Mouse (Mus musculus): ENCODE results near the gene Tln2. TPM values are rescaled to one million over a fixed set of nuclear protein-coding genes. Genes with fewer than 3 reads are reported as not detected.

Tln2 gene
- polyA plus RNA-seq, 1 experiment = 0.01 TPM

DNA sequence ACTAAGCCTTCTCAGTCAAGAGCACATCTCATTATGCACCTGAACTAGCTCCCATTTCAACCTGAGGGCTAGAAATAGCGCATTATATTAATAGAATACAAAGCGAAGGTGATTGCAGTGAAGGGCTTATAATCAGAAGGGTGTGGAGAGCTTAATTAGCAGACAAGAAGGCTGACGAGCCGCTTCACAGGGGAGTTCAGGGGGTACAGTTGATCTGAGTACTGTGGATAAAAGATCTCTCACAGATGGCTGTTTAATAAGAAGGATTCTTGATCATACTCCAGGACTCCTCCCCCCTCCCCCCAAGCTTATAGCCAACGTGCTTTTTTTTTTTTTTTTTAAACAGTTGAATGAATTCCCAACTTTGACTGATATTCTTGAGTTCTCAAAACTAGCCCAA is 198.0 kb downstream of the Tln2 start:
- Histone ChIP-seq H3K4me1 (ENCODE audit: control insufficient read depth) (no peaks in the 10 kb centered on the region), H3K36me3 (ENCODE audit: control insufficient read depth) (no peaks in the 10 kb centered on the region; the same call in 1 of the 2 replicates), H3K27me3 (ENCODE audit: control insufficient read depth) (no peaks in the 10 kb centered on the region), H3K9me3 (ENCODE audit: control insufficient read depth, low read length) (peaks cover 2% of the 10 kb centered on the region; the same call in 1 of the 2 replicates), H3K4me3 (replicated peaks) (no peak overlapping the region)
- TF ChIP-seq TAL1 (IDR thresholded peaks at IDR 0.05; ENCODE audit: low read length) (no peak), GATA1 (IDR thresholded peaks at IDR 0.05; ENCODE audit: low read length) (no peak)

DNA sequence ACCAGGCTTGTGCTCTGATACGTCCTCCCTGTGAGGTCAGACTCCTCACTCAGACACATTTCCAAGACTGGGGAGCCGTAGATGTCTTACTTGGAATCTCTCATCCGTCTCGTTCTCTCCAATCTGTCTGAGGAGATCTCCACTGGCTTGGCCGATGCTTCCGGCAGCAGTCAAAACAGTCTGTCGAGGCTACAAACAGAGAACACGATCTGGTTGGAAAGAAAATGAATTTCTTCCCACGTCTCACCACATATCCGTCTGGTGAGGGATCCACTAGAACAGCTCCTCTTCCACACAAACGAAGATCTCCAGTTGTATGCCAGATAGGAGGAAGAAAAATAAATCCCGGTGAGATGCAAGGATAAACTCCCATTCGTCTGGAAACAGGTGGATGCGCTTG is 205.1 kb downstream of the Tln2 start:
- Histone ChIP-seq H3K4me1 (ENCODE audit: control insufficient read depth) (no peaks in the 10 kb centered on the region), H3K9me3 (ENCODE audit: control insufficient read depth, low read length) (peaks cover 2% of the 10 kb centered on the region; the same call in 1 of the 2 replicates), H3K36me3 (ENCODE audit: control insufficient read depth) (no peaks in the 10 kb centered on the region), H3K27me3 (ENCODE audit: control insufficient read depth) (no peaks in the 10 kb centered on the region), H3K4me3 (replicated peaks) (no peak overlapping the region)
- no peak for TF ChIP-seq GATA1 (IDR thresholded peaks at IDR 0.05; ENCODE audit: low read length)
- no peak for TF ChIP-seq TAL1 (IDR thresholded peaks at IDR 0.05; ENCODE audit: low read length)

DNA sequence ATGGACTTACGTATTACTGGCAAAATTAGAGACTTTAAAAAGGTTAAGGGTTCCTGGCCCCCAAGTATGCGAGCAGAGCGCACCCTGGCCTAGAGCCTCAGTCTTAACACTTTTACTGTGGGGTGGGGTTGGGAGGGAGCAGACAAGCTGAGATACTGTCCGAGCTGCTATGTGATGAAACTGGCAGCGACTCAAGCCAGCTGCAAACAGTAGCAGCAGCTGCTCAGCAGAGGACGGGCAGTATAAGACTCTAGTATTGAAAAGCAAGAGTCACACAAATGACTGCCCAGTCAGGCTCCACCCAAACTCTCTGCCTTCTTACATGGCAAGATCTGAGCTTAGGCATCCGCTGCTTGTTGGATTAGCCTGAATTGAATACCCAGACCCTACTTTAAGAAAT is 206.1 kb downstream of the Tln2 start:
- TF ChIP-seq TAL1 (IDR thresholded peaks at IDR 0.05; ENCODE audit: low read length) (no peak), GATA1 (IDR thresholded peaks at IDR 0.05; ENCODE audit: low read length) (no peak)
- H3K4me1 ChIP-seq (ENCODE audit: control insufficient read depth) = no peaks in the 10 kb centered on the region
- H3K36me3 ChIP-seq (ENCODE audit: control insufficient read depth) = no peaks in the 10 kb centered on the region

DNA sequence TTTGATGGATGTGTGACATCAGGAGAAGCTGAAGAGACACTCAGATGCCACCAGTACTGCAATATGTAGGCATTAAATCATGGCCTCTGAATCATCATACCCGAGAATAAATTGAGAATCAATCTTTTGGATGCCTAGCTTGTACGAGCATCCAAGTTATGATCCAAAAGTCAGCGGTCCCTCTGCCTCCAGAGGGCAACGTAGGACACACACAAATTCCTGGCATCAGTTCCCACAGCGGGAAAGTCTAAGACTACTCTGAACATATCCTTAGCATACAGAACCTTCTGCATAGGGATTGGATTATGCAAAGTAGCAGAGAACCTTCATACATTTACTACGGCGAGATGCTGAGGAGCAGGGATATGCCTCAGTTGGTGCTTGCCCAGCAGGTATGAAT is 210.5 kb downstream of the Tln2 start:
- H3K27me3 ChIP-seq (ENCODE audit: control insufficient read depth) = no peaks in the 10 kb centered on the region
- no peaks in the 10 kb centered on the region for H3K9me3 ChIP-seq (ENCODE audit: control insufficient read depth, low read length)
- H3K4me3 ChIP-seq (replicated peaks) = no peak overlapping the region
- TF ChIP-seq TAL1 (IDR thresholded peaks at IDR 0.05; ENCODE audit: low read length) = no peak
- TF ChIP-seq GATA1 (IDR thresholded peaks at IDR 0.05; ENCODE audit: low read length) = no peak
- H3K36me3 ChIP-seq (ENCODE audit: control insufficient read depth) = no peaks in the 10 kb centered on the region
- no peaks in the 10 kb centered on the region for H3K4me1 ChIP-seq (ENCODE audit: control insufficient read depth)

More for the DNA sequence above, 206.1 kb downstream of the Tln2 start:
- Histone ChIP-seq H3K27me3 (ENCODE audit: control insufficient read depth) (no peaks in the 10 kb centered on the region), H3K4me3 (replicated peaks) (no peak overlapping the region), H3K9me3 (ENCODE audit: control insufficient read depth, low read length) (peaks cover 2% of the 10 kb centered on the region; the same call in 1 of the 2 replicates)

DNA sequence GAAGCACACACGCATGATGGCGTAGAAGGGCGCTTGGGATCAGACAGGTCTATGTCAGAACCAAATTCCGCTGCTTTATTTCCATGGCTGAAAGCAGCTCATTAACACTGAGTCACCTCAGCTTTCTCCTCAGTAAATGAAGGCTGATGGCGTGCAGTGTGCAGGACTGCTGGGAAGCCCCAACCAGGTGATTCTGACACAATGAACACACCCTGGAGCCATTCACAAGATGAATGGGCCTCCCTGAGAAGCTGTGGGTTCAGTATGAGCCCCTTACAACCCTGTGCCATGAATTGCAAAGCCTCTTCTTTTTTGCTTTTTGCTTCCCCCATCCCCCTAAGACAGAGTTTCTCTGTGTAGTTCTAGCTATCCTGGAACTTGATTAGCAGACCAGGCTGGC is 212.3 kb downstream of the Tln2 start:
- no peaks in the 10 kb centered on the region for H3K4me1 ChIP-seq (ENCODE audit: control insufficient read depth)

DNA sequence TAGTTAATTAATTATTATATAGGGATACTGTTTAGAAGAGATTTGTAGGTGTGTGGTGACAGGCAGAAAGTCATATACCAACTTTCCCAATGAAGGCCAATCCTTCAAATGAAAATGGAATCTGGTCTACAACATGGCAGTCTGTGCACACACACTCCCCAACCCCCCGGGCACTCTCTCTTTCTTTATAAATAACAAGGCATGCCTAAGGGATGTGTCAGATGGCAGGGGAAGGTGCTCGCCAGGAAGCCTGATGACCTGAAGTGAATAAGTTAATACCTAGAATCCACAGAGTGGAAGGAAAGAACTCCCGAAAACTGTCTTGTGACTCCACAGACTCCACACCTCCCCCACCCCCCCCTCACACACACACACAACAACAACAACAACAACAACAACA is 228.2 kb downstream of the Tln2 start:
- Histone ChIP-seq H3K36me3 (ENCODE audit: control insufficient read depth) (no peaks in the 10 kb centered on the region; the same call in 1 of the 2 replicates), H3K4me1 (ENCODE audit: control insufficient read depth) (no peaks in the 10 kb centered on the region), H3K27me3 (ENCODE audit: control insufficient read depth) (no peaks in the 10 kb centered on the region), H3K4me3 (replicated peaks) (no peak overlapping the region), H3K9me3 (ENCODE audit: control insufficient read depth, low read length) (no peaks in the 10 kb centered on the region)
- TF ChIP-seq TAL1 (IDR thresholded peaks at IDR 0.05; ENCODE audit: low read length) = no peak
- no peak for TF ChIP-seq GATA1 (IDR thresholded peaks at IDR 0.05; ENCODE audit: low read length)

More for the DNA sequence above, 212.3 kb downstream of the Tln2 start:
- Histone ChIP-seq H3K4me3 (replicated peaks) (no peak overlapping the region), H3K9me3 (ENCODE audit: control insufficient read depth, low read length) (no peaks in the 10 kb centered on the region), H3K27me3 (ENCODE audit: control insufficient read depth) (no peaks in the 10 kb centered on the region), H3K36me3 (ENCODE audit: control insufficient read depth) (no peaks in the 10 kb centered on the region)
- TF ChIP-seq GATA1 (IDR thresholded peaks at IDR 0.05; ENCODE audit: low read length) = no peak
- TF ChIP-seq TAL1 (IDR thresholded peaks at IDR 0.05; ENCODE audit: low read length) = no peak

DNA sequence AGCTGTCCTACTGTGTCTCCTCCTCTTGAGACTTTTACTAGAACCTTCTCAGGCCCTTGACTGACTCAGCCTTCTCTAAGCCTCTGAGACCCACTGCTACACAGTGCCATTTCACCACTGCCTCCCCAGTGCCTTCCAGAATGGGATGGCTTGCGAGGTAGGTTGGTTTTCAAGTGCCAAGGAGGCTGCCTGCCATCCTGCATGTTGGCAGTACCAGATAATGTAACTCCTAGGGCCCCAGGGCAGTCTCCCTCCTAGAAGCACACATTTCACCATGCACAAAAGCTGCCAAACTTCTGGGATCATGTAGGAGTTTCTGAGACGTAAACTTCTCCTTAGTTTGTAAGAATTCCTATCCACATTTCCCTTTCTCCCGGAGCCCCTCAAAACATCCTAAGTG is 231.1 kb downstream of the Tln2 start:
- Histone ChIP-seq H3K27me3 (ENCODE audit: control insufficient read depth) (no peaks in the 10 kb centered on the region), H3K9me3 (ENCODE audit: control insufficient read depth, low read length) (no peaks in the 10 kb centered on the region), H3K4me3 (replicated peaks) (no peak overlapping the region), H3K4me1 (ENCODE audit: control insufficient read depth) (no peaks in the 10 kb centered on the region), H3K36me3 (ENCODE audit: control insufficient read depth) (no peaks in the 10 kb centered on the region; the same call in 1 of the 2 replicates)
- TF ChIP-seq GATA1 (IDR thresholded peaks at IDR 0.05; ENCODE audit: low read length) = no peak
- TF ChIP-seq TAL1 (IDR thresholded peaks at IDR 0.05; ENCODE audit: low read length) = no peak

DNA sequence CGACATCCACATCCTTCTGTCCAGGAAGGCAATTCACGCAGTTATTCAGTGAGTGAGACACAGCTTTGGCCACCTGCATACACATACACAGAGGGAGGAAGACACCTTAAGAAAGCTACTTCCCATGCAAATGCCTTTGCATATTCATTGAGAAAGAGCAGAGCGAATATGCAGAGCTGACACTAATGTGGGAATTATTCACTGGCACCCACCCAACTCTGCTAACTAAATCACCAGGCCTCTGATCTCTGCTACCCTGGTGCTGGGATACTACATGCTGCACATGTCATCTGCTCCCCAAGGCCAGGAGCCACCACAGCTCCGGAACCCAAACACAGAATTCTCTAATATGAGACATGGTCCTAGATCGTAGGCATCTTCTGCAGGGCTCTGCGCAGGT is 237.6 kb downstream of the Tln2 start:
- no peaks in the 10 kb centered on the region for H3K4me1 ChIP-seq (ENCODE audit: control insufficient read depth)
- TF ChIP-seq TAL1 (IDR thresholded peaks at IDR 0.05; ENCODE audit: low read length) = no peak
- TF ChIP-seq GATA1 (IDR thresholded peaks at IDR 0.05; ENCODE audit: low read length) = no peak

DNA sequence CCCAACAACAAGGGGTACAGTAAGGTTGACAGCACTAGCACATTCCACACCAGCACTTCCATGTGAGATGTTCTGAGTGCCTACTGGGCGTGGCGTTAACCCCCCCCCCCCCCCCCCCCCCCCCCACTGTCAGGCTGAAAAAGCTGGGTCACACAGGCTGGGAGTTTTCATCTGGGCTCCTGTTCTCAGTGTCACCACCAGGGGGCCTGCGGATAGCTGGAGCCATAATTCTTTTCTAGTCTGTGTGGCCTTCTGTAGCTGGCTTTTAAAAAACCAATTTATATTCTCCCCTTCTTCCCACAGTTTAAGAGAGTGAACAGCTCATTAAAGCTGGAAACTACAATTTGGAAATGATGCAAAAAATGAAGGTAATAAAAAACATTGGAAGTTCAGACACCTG is 244.1 kb downstream of the Tln2 start:
- no peaks in the 10 kb centered on the region for H3K27me3 ChIP-seq (ENCODE audit: control insufficient read depth)
- H3K4me1 ChIP-seq (ENCODE audit: control insufficient read depth) = no peaks in the 10 kb centered on the region
- TF ChIP-seq GATA1 (IDR thresholded peaks at IDR 0.05; ENCODE audit: low read length) (no peak), TAL1 (IDR thresholded peaks at IDR 0.05; ENCODE audit: low read length) (no peak)
- H3K36me3 ChIP-seq (ENCODE audit: control insufficient read depth) = no peaks in the 10 kb centered on the region; the same call in 1 of the 2 replicates
- H3K9me3 ChIP-seq (ENCODE audit: control insufficient read depth, low read length) = no peaks in the 10 kb centered on the region
- H3K4me3 ChIP-seq (replicated peaks) = no peak overlapping the region

More for the DNA sequence above, 237.6 kb downstream of the Tln2 start:
- no peak overlapping the region for H3K4me3 ChIP-seq (replicated peaks)
- H3K27me3 ChIP-seq (ENCODE audit: control insufficient read depth) = no peaks in the 10 kb centered on the region
- H3K36me3 ChIP-seq (ENCODE audit: control insufficient read depth) = no peaks in the 10 kb centered on the region; the same call in 1 of the 2 replicates
- no peaks in the 10 kb centered on the region for H3K9me3 ChIP-seq (ENCODE audit: control insufficient read depth, low read length)

DNA sequence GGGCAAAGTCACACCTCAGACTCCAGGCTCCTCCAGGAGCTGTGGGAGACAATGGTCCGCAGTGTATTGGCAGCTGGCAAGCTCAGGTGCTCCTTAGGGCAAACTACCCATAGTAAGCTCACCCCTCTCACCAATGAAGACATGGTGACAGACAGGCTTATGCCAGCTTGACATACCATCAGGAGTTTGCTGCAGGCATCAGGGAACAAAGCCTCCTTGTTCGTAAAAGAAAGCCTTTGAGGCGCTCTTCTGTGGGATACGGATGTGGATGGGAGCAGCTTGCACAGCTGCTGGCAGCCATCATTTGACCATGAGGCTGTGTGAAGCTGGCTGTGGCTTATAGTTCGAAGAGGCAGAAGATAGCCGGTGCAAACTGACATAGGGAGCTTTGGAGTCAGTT is 254.5 kb downstream of the Tln2 start:
- TF ChIP-seq TAL1 (IDR thresholded peaks at IDR 0.05; ENCODE audit: low read length) (no peak), GATA1 (IDR thresholded peaks at IDR 0.05; ENCODE audit: low read length) (no peak)
- H3K27me3 ChIP-seq (ENCODE audit: control insufficient read depth) = no peaks in the 10 kb centered on the region
- H3K4me1 ChIP-seq (ENCODE audit: control insufficient read depth) = no peaks in the 10 kb centered on the region

More for the DNA sequence above, 254.5 kb downstream of the Tln2 start:
- Histone ChIP-seq H3K4me3 (replicated peaks) (no peak overlapping the region), H3K9me3 (ENCODE audit: control insufficient read depth, low read length) (no peaks in the 10 kb centered on the region), H3K36me3 (ENCODE audit: control insufficient read depth) (no peaks in the 10 kb centered on the region)
